Mouse (Mus musculus) C2C12 (cell line): ENCODE measurements around the gene Jmjd7. TPM values are rescaled to one million over a fixed set of nuclear protein-coding genes. Genes with fewer than 3 reads are reported as not detected.

ENCODE experiments used
- H3K27me3 ChIP-seq: one replicate; pipeline ENCODE4 v1.6.1; 2011; ENCODE audit not compliant: control insufficient read depth, insufficient read depth, insufficient read length
- H3K36me3 ChIP-seq: one replicate; pipeline ENCODE4 v1.6.1; 2011; ENCODE audit not compliant: control insufficient read depth, insufficient read depth
- H3K4me3 ChIP-seq: one replicate; pipeline ENCODE4 v1.5.1; 2011; ENCODE audit warnings: mild to moderate bottlenecking, control low read depth; ENCODE audit not compliant: poor library complexity, insufficient read depth, severe bottlenecking
- H3K79me2 ChIP-seq: one replicate; pipeline ENCODE4 v1.6.1; 2011; ENCODE audit not compliant: control insufficient read depth, insufficient read depth
- H3K79me3 ChIP-seq: one replicate; pipeline ENCODE4 v1.6.1; 2011; ENCODE audit warnings: low read depth, control low read depth
- H3ac ChIP-seq: one replicate; pipeline ENCODE3; 2011; ENCODE audit warnings: low read depth; ENCODE audit not compliant: control insufficient read depth, insufficient read length
- CEBPB ChIP-seq: IDR thresholded peaks from one replicate; pipeline ENCODE4 v1.6.1; 2011; ENCODE audit warnings: low read depth, mild to moderate bottlenecking, control low read depth, moderate library complexity
- CTCF ChIP-seq: IDR thresholded peaks from one replicate; pipeline ENCODE4 v1.5.1; 2011; ENCODE audit not compliant: control insufficient read depth, insufficient read depth, insufficient read length
- FOSL1 ChIP-seq: IDR thresholded peaks from one replicate; pipeline ENCODE4 v1.8.0; 2011; ENCODE audit warnings: mild to moderate bottlenecking, low read length; ENCODE audit not compliant: poor library complexity, insufficient read depth, severe bottlenecking
- MAX ChIP-seq: IDR thresholded peaks from one replicate; pipeline ENCODE4 v1.6.1; 2011; ENCODE audit warnings: mild to moderate bottlenecking, control low read depth
- MYOD1 ChIP-seq: IDR thresholded peaks from one replicate; pipeline ENCODE4 v1.6.1; 2011; ENCODE audit warnings: low read depth; ENCODE audit not compliant: control insufficient read depth, insufficient read length
- MYOG ChIP-seq: IDR thresholded peaks from one replicate; pipeline ENCODE4 v1.6.1; 2011; ENCODE audit not compliant: control insufficient read depth, insufficient read length; ENCODE audit errors: extremely low read depth
- USF1 ChIP-seq: IDR thresholded peaks from one replicate; pipeline ENCODE4 v1.6.1; 2011; ENCODE audit warnings: low read depth, mild to moderate bottlenecking, control low read depth, moderate library complexity
- polyA plus RNA-seq: library from polyadenylated mRNA; unstranded; fragments of >200 nt; fragmentation: generic; extraction: Trizol; gene quantifications from one replicate; pipeline ENCODE4 v1.2.1, GENCODE M21; 2012; ENCODE audit warnings: missing spikeins

The Jmjd7 gene
- polyA plus RNA-seq, 1 experiment = 8.1 TPM

DNA sequence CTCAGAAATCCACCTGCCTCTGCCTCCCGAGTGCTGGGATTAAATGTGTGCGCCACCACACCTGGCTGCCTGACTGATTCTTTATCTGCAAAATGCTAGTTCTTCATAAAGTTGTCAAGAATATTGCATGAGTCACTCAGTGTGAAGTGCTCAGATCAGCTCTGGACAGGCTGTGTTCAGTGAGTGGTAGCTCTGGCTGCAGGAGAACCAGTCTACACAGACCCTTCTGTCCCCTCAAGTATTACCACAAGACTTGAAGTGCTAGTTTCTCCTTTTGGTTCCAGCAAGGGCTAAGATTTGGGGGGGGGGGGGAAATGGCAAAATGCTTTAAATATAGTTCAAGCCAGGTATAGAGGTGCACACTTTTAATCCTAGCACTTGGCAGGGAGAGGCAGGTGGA lies 39.8 kb upstream of the Jmjd7 start:
- H3K36me3 ChIP-seq = no peaks in the 10 kb centered on the region
- H3K79me2 ChIP-seq = no peaks in the 10 kb centered on the region
- no peaks in the 10 kb centered on the region for H3K79me3 ChIP-seq
- H3K4me3 ChIP-seq = no peak overlapping the region
- TF ChIP-seq MYOG (no peak), CTCF (no peak), USF1 (no peak), CEBPB (no peak), MYOD1 (no peak), MAX (no peak), FOSL1 (no peak)
- no peak overlapping the region for H3ac ChIP-seq
- H3K27me3 ChIP-seq = no peaks in the 10 kb centered on the region

DNA sequence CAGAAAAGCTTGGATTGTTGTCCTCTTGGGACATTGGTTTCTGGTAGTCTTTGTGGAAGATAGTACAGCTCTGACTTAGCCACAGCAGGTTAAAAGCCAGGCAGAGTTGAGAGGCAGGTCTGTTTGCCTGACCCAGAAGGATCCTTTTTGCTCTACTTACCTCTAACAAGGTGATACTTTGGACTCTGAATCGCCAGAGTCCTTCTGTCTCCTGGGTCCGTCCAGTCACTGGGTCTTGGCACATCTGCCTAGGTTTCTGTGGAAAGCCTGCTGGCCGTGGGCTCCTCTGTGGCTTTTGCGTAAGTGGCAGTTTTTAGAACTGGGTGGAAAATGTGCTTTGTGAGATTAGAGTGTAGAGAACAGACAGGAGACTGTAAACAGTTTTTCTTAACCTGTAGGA lies 38.3 kb upstream of the Jmjd7 start:
- H3K36me3 ChIP-seq = no peaks in the 10 kb centered on the region

GRCm38 (mm10) chr2:119990881-119991280 lies 36.4 kb upstream of the Jmjd7 start:
- no peaks in the 10 kb centered on the region for H3K79me3 ChIP-seq
- no peak overlapping the region for H3ac ChIP-seq
- H3K4me3 ChIP-seq = no peak overlapping the region
- no peaks in the 10 kb centered on the region for H3K36me3 ChIP-seq
- no peak for TF ChIP-seq MAX
- no peak for TF ChIP-seq CEBPB
- TF ChIP-seq MYOD1 = no peak
- TF ChIP-seq FOSL1 = no peak
- TF ChIP-seq CTCF = no peak
- TF ChIP-seq MYOG = no peak
- no peak for TF ChIP-seq USF1
- H3K27me3 ChIP-seq = no peaks in the 10 kb centered on the region
- no peaks in the 10 kb centered on the region for H3K79me2 ChIP-seq

More for the DNA sequence above, 38.3 kb upstream of the Jmjd7 start:
- Histone ChIP-seq H3K79me2 (no peaks in the 10 kb centered on the region), H3ac (no peak overlapping the region), H3K27me3 (no peaks in the 10 kb centered on the region), H3K79me3 (no peaks in the 10 kb centered on the region), H3K4me3 (no peak overlapping the region)
- TF ChIP-seq MYOD1 (no peak), MYOG (no peak), FOSL1 (no peak), USF1 (no peak), CTCF (no peak), CEBPB (no peak), MAX (no peak)

DNA sequence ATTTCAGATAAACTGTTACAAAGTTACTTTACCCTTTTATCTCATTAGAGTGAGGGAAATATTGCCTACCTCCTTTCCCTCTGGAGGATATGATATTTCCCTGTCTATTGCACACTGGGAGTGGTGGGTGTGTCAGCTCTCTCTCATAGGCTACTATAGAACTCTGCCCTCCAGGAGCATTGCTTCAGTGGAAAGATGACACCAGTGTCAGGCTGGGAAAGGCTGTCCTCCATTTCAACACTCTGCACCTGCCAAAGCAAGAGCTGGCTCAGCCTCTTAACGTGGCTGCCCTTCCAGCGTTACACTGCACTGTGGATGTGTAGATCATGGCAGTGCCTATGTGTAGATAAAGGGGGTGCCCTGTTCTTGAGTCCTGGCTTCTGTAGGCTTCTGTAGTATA lies 34.9 kb upstream of the Jmjd7 start:
- H3K79me2 ChIP-seq = no peaks in the 10 kb centered on the region
- H3K79me3 ChIP-seq = no peaks in the 10 kb centered on the region
- no peak overlapping the region for H3ac ChIP-seq
- no peaks in the 10 kb centered on the region for H3K36me3 ChIP-seq
- no peak for TF ChIP-seq FOSL1
- TF ChIP-seq MAX = no peak
- TF ChIP-seq MYOG = no peak
- no peaks in the 10 kb centered on the region for H3K27me3 ChIP-seq
- no peak overlapping the region for H3K4me3 ChIP-seq

GRCm38 (mm10) chr2:119993515-119993914 lies 33.8 kb upstream of the Jmjd7 start:
- Histone ChIP-seq H3K79me2 (no peaks in the 10 kb centered on the region), H3ac (no peak overlapping the region), H3K36me3 (no peaks in the 10 kb centered on the region), H3K79me3 (no peaks in the 10 kb centered on the region), H3K27me3 (no peaks in the 10 kb centered on the region), H3K4me3 (no peak overlapping the region)
- TF ChIP-seq MYOD1 (no peak), MYOG (no peak), FOSL1 (no peak), CEBPB (no peak), CTCF (no peak), USF1 (no peak), MAX (no peak)

GRCm38 (mm10) chr2:119994839-119995238 lies 32.4 kb upstream of the Jmjd7 start:
- H3K79me3 ChIP-seq = no peaks in the 10 kb centered on the region
- no peak overlapping the region for H3ac ChIP-seq
- H3K4me3 ChIP-seq = no peak overlapping the region
- H3K36me3 ChIP-seq = no peaks in the 10 kb centered on the region
- TF ChIP-seq MAX (no peak), CEBPB (no peak), MYOD1 (no peak), FOSL1 (no peak), USF1 (no peak)
- no peaks in the 10 kb centered on the region for H3K79me2 ChIP-seq
- no peaks in the 10 kb centered on the region for H3K27me3 ChIP-seq
